Mouse (Mus musculus) midbrain, embryonic 10.5 days (tissue): ENCODE data around the gene B4galnt1. TPM values are rescaled to one million over a fixed set of nuclear protein-coding genes. Genes with fewer than 3 reads are reported as not detected.

ENCODE experiments used
- DNase-seq: peaks from one replicate; pipeline ENCODE4 v3.0.0-alpha.2; 2017; ENCODE audit warnings: low spot score
- H3K27ac ChIP-seq: fragments of 300-500 bp; sonication (generic); replicated peaks from 2 replicates; pipeline ENCODE4 v1.5.1; 2016; ENCODE audit warnings: mild to moderate bottlenecking
- H3K27me3 ChIP-seq: fragments of 300-500 bp; sonication (generic); 2 replicates; pipeline ENCODE4 v1.6.1; 2016; ENCODE audit warnings: low read depth, mild to moderate bottlenecking; ENCODE audit not compliant: poor library complexity, severe bottlenecking
- H3K36me3 ChIP-seq: fragments of 300-500 bp; sonication (generic); 2 replicates; pipeline ENCODE4 v1.6.1; 2016; ENCODE audit warnings: mild to moderate bottlenecking, moderate library complexity
- H3K4me1 ChIP-seq: fragments of 300-500 bp; sonication (generic); 2 replicates; pipeline ENCODE4 v1.6.1; 2016
- H3K4me3 ChIP-seq: fragments of 300-500 bp; sonication (generic); 2 replicates; pipeline ENCODE4 v1.5.1; 2016; ENCODE audit warnings: mild to moderate bottlenecking, moderate library complexity
- H3K9me3 ChIP-seq: fragments of 300-500 bp; sonication (generic); replicated peaks from 2 replicates; pipeline ENCODE4 v1.6.1; 2016; ENCODE audit warnings: mild to moderate bottlenecking
- WGBS: fragments of 180-500 bp; shearing (Covaris S2); methylation state at CpG from one replicate; pipeline ENCODE4 v1.1.7; 2016; 5-methylcytosine and 5-hydroxymethylcytosine counted together
- polyA plus RNA-seq: library from polyadenylated mRNA; unstranded; fragments of >200 nt; fragmentation: Nextera tagmentation; extraction: Ambion mirVana; gene quantifications from 2 replicates; pipeline ENCODE4 v1.2.1, GENCODE M21; 2016

The B4galnt1 gene
- polyA plus RNA-seq = 4.9 and 6.1 TPM in 2 replicates

DNA sequence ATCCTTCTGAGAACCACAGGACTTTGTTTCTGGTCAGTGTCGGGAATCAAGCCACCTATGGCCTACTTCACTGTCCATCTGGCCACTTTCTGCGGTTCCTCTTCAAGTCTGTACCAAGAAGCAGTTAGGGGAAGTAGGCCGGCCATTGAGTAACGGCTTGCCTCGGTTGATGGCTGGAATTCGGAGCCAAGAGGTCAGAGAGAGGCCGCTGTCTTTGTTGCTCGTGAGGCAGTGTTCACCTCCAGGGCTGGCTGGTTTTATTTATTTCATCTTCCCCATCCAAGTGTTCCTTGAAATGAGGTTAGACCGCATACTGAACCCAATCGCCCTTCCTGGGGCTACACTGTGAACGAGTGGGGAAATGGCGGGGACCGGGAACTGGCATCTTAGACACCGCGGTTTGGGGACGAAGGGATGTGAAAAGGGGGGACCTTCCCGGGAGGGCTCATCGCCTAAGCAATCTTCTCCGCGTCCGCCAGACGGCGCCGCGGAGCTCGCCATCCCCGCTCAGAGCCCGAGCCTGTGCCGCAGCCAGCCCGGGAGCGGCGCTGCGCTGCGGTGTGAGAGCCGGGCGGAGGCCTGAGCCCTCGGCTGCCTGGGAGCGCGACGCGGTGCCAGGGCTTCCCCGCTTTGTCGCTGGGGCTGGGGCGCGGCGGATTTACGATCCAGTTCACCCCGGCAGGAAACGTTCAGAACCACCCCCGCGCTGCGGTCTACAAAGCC, at the start of gene B4galnt1:
Gene B4galnt1, plus strand, starts transcription at position 595 of the 723 bp plus-strand sequence.
- Histone ChIP-seq H3K9me3 (no peaks in the 10 kb centered on the region), H3K36me3 (no peaks in the 10 kb centered on the region), H3K27ac (peak within 1 kb of the TSS; percentile 79), H3K4me3 (peak within 1 kb of the TSS; percentile 70), H3K27me3 (peaks cover 70% of the 10 kb centered on the region), H3K4me1 (peaks cover 29% of the 10 kb centered on the region)
- DNase-seq = peak; percentile 87
- WGBS = 2% methylated on average over 52 of the region's 52 CpGs

GRCm38 (mm10) chr10:127118470-127118869, 46.6 kb upstream of the B4galnt1 start:
- no peak overlapping the region for H3K27ac ChIP-seq
- WGBS = 93% methylated on average over 11 of the region's 11 CpGs
- no peaks in the 10 kb centered on the region for H3K9me3 ChIP-seq
- H3K4me1 ChIP-seq = peaks cover 29% of the 10 kb centered on the region
- DNase-seq = no peak
- no peaks in the 10 kb centered on the region for H3K27me3 ChIP-seq
- H3K4me3 ChIP-seq = no peak overlapping the region
- H3K36me3 ChIP-seq = peaks cover 48% of the 10 kb centered on the region

GRCm38 (mm10) chr10:127119229-127119628, 45.8 kb upstream of the B4galnt1 start:
- Histone ChIP-seq H3K27me3 (no peaks in the 10 kb centered on the region), H3K4me3 (no peak overlapping the region), H3K27ac (no peak overlapping the region), H3K9me3 (no peaks in the 10 kb centered on the region), H3K4me1 (peaks cover 31% of the 10 kb centered on the region), H3K36me3 (peaks cover 44% of the 10 kb centered on the region)
- 93% methylated on average over 10 of the region's 10 CpGs for WGBS
- no peak for DNase-seq

- H3K27ac ChIP-seq = peak overlapping the region; percentile 83
- DNase-seq = peak; percentile 17
- peaks cover 31% of the 10 kb centered on the region for H3K4me1 ChIP-seq
- no peaks in the 10 kb centered on the region for H3K27me3 ChIP-seq
- peak overlapping the region; percentile 95 for H3K4me3 ChIP-seq
- 4% methylated on average over 34 of the region's 34 CpGs for WGBS
- no peaks in the 10 kb centered on the region for H3K9me3 ChIP-seq
- peaks cover 39% of the 10 kb centered on the region for H3K36me3 ChIP-seq
Measured at GRCm38 (mm10) chr10:127120301-127121065, 44.5 kb upstream of the B4galnt1 start.

DNA sequence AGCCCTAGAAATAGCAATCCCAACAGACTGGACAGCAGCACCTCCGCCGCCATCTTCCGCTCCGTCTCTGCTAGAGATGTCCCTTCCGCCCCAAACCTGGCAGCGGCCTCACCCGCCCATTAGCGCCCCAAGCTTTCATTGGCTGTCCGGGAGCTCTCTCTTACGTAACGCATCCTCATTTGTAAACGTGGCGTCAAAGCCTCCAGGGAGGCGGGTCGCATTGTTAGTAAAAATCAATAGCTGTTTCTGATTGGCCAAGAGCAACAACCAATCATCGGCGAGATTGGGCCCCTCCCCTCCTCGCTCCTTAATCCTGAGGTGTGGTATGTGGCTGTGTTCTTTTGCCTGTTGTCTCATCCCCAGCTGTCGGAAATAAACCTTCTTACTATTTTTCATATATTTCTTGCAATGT, 44.0 kb upstream of the B4galnt1 start, which contains the start of gene Os9:
Gene Os9, minus strand, starts transcription at position 66 of the 412 bp plus-strand sequence.
- peak within 1 kb of the TSS; percentile 95 for H3K4me3 ChIP-seq
- peaks cover 31% of the 10 kb centered on the region for H3K4me1 ChIP-seq
- peak within 1 kb of the TSS; percentile 83 for H3K27ac ChIP-seq
- DNase-seq = peak; percentile 95
- no peaks in the 10 kb centered on the region for H3K9me3 ChIP-seq
- WGBS = under 1% methylated on average over 19 of the region's 19 CpGs
- peaks cover 33% of the 10 kb centered on the region for H3K36me3 ChIP-seq
- H3K27me3 ChIP-seq = no peaks in the 10 kb centered on the region

GRCm38 (mm10) chr10:127122018-127122417, 43.0 kb upstream of the B4galnt1 start:
- Histone ChIP-seq H3K36me3 (peaks cover 25% of the 10 kb centered on the region), H3K9me3 (no peaks in the 10 kb centered on the region), H3K27me3 (no peaks in the 10 kb centered on the region), H3K4me1 (peaks cover 31% of the 10 kb centered on the region), H3K27ac (no peak overlapping the region), H3K4me3 (peak overlapping the region; percentile 95; the same call in 1 of the 2 replicates)
- WGBS = 91% methylated on average over 3 of the region's 3 CpGs
- DNase-seq = no peak

- H3K4me1 ChIP-seq = peaks cover 31% of the 10 kb centered on the region
- no peaks in the 10 kb centered on the region for H3K9me3 ChIP-seq
- H3K4me3 ChIP-seq = peak overlapping the region; percentile 50
- H3K27me3 ChIP-seq = no peaks in the 10 kb centered on the region
- WGBS = 13% methylated on average over 13 of the region's 13 CpGs
- peak; percentile 50 for DNase-seq
- H3K36me3 ChIP-seq = peaks cover 16% of the 10 kb centered on the region
- peak overlapping the region; percentile 61 for H3K27ac ChIP-seq
Measured at GRCm38 (mm10) chr10:127122784-127123435, 42.1 kb upstream of the B4galnt1 start.

- H3K9me3 ChIP-seq = no peaks in the 10 kb centered on the region
- 7% methylated on average over 4 of the region's 4 CpGs for WGBS
- H3K4me1 ChIP-seq = peaks cover 31% of the 10 kb centered on the region
- H3K27ac ChIP-seq = peak overlapping the region; percentile 61; the same call in 1 of the 2 replicates
- no peaks in the 10 kb centered on the region for H3K27me3 ChIP-seq
- peak overlapping the region; percentile 50 for H3K4me3 ChIP-seq
- H3K36me3 ChIP-seq = peaks cover 11% of the 10 kb centered on the region
- peak; percentile 54 for DNase-seq
Measured at GRCm38 (mm10) chr10:127123436-127123805, 41.6 kb upstream of the B4galnt1 start.

DNA sequence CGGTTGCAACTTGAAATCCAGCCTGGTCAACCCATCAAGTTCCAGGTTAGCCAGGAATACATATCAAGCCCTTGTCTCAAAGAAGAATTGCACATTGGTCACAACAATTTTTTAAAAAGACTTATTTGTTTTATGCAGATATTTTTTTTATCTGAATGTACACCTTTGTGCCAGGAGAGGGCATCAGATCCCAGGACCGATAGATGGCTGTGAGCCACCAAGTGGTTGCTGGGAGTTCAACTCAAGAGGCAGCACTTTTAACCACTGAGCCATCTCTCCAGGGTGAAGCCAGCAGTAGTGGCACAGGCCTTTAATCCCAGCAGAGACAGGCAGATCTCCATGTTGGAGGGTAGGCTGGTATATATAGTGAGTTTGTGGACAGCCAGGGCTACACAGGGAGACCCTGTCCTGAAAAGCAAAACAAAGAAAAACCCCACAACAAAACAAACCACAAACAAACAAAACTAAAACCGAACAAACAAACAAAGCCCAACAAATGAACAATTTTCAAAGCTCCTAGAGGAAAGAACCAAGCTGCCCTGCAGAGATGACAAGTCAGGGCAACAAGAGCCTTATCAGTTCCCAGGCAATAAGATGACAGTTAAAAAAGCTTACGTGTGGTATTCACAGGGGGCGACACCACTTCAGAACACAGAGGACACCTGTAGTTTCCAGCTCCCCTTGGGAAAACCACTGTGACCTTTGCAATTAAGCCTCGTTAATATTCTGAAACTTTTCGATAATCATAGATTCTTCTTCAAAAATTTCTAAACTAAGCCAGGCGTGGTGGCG, 39.6 kb upstream of the B4galnt1 start:
- H3K27ac ChIP-seq = no peak overlapping the region
- 77% methylated on average over 9 of the region's 9 CpGs for WGBS
- no peak overlapping the region for H3K4me3 ChIP-seq
- H3K4me1 ChIP-seq = peaks cover 23% of the 10 kb centered on the region
- DNase-seq = peak; percentile 29
- no peaks in the 10 kb centered on the region for H3K9me3 ChIP-seq
- no peaks in the 10 kb centered on the region for H3K27me3 ChIP-seq
- H3K36me3 ChIP-seq = no peaks in the 10 kb centered on the region

DNA sequence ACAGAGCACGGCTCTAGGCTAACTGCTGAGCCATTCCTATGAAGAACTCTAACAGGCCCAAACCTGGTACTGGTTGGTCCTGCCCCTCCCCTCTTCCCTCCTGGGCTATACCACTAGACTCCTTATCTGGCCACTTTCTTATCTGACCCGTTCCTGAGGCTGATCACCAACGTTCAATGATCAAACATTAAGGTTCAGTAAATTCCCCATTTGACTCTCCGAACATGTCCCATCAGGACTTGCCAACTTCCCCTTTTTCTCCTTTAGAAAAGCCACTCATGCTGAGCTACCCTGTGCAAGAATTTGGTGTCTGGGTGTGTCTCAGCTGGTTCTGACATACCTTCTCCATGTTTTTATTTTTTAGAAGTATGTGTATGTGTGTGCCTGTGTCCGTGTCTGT, 38.4 kb upstream of the B4galnt1 start:
- no peak for DNase-seq
- WGBS = 88% methylated on average over 5 of the region's 5 CpGs
- H3K36me3 ChIP-seq = no peaks in the 10 kb centered on the region
- no peaks in the 10 kb centered on the region for H3K27me3 ChIP-seq
- H3K27ac ChIP-seq = no peak overlapping the region
- no peaks in the 10 kb centered on the region for H3K9me3 ChIP-seq
- no peak overlapping the region for H3K4me3 ChIP-seq
- peaks cover 19% of the 10 kb centered on the region for H3K4me1 ChIP-seq

DNA sequence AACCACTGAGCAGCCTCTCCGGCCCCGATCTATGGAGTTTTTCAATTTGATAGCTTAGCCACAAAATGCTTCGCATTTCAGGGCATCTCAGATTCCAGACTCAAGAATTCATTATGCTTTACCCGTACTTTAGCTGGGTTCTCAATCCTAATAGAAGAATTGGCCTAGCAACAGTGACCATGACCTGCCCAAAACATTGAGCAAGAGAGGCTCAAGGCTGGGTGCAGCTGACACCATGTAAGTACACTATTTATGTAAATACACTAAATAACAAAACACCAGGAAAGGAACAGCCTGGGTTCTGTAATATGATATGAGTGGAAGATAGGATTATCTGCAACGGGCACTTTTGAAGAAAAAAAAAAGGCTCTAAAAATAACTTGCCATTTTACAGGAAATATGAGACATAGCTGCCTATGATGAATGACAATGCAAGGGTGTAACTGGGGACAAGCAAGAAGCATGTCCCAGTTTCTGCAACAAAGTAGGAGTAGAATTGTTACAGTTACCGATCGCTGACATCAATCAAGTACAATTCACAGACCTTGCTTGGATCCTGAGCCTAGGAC, 37.2 kb upstream of the B4galnt1 start:
- Histone ChIP-seq H3K27me3 (no peaks in the 10 kb centered on the region), H3K27ac (no peak overlapping the region), H3K4me1 (peaks cover 9% of the 10 kb centered on the region), H3K9me3 (no peaks in the 10 kb centered on the region), H3K36me3 (no peaks in the 10 kb centered on the region), H3K4me3 (no peak overlapping the region)
- DNase-seq = no peak
- WGBS = 89% methylated on average over 7 of the region's 7 CpGs

DNA sequence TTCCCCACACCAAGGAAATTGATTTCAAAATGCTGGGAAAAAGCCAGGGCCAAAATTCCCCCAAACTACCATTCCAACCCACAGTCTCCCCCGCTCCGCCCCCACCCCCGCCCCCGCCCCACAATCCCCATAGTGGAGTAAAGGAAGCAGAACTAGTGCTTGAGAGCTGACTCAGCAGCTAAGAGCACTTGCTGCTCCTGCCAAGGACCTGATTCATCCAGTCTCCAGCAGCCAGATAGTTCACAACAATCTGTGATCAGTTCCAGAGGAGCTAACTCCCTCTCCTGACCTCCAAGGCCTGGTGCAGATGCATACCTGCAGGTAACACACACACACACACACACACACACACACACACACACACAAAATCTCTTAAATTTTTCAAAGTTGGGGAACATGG, 35.6 kb upstream of the B4galnt1 start:
- DNase-seq = no peak
- no peaks in the 10 kb centered on the region for H3K36me3 ChIP-seq
- H3K27me3 ChIP-seq = no peaks in the 10 kb centered on the region
- no peak overlapping the region for H3K4me3 ChIP-seq
- H3K4me1 ChIP-seq = no peaks in the 10 kb centered on the region
- H3K9me3 ChIP-seq = no peaks in the 10 kb centered on the region
- 65% methylated on average over 4 of the region's 4 CpGs for whole genome bisulfite sequencing
- H3K27ac ChIP-seq = no peak overlapping the region
